Mouse (Mus musculus) Patski (cell line): ENCODE results near the gene Ptgfr. TPM values are rescaled to one million over a fixed set of nuclear protein-coding genes. Genes with fewer than 3 reads are reported as not detected.

Source experiments
- ATAC-seq: fragments of 100-300 bp; one replicate; pipeline ENCODE4 v1.8.0; 2021
- CTCF ChIA-PET: fragments of 350-600 bp; sonication (Branson Sonifier 250); formaldehyde crosslinking; loops from one replicate; lab custom pipeline; 2022; ENCODE audit warnings: inconsistent platforms; lab: Charles Lee
- POLR2A ChIA-PET: fragments of 350-600 bp; sonication (Branson Sonifier 250); formaldehyde crosslinking; loops from one replicate; lab custom pipeline; 2022; ENCODE audit warnings: antibody characterized with exemption, inconsistent platforms; lab: Charles Lee
- DNase-seq: peaks from one replicate; pipeline ENCODE4 v3.0.0-alpha.2; 2011; ENCODE audit warnings: low read depth, low spot score
- H3K27me3 ChIP-seq: fragments of 371-371 bp; one replicate; pipeline ENCODE4 v1.5.1; 2021
- CTCF ChIP-seq: fragments of 100-300 bp; IDR thresholded peaks from one replicate; pipeline ENCODE4 v1.5.1; 2021
- in situ Hi-C: fragments of 300-500 bp; cut with MboI; formaldehyde crosslinking; loops from 3 replicates; pipeline ENCODE4 v1.11.1; 2018; ENCODE audit warnings: low pct_unique_long_range_greater_than_20kb, mixed read lengths
- polyA plus RNA-seq: library from polyadenylated mRNA; unstranded; gene quantifications from one replicate; pipeline ENCODE4 v1.2.3, GENCODE M21; 2021

Ptgfr gene
- polyA plus RNA-seq, 1 experiment from 2014 or later: 0.01 TPM

DNA sequence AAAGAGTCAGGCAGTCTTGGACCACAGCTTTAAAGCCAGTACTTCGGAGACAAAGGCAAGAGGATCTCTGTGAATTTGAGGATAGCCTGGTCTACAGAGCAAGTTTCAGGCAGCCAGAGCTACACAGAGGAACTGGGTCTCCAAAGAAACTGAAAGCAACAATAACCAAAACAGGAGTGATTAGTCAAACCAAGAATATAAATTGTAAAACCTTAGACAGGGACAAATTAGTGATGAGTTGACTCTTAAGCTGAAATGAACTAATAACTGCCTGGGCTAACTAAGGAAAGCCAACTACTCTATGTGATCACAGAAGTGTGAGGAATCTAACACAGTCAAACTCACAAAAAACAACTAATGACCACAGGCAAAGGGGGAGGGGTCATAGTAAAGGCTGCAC, 88.9 kb downstream of the Ptgfr start:
- TF ChIP-seq CTCF: no peak
- DNase-seq (no peak), ATAC-seq (no peak)
- POLR2A ChIA-PET: no interaction called here
- no peaks in the 10 kb centered on the region for H3K27me3 ChIP-seq
- in situ Hi-C loops: no loop called here
- CTCF ChIA-PET: no interaction called here

Other genes with a start within 250 kb of the Ptgfr start
- gene Ifi44, start 87.7 kb downstream of the Ptgfr start, polyA plus RNA-seq: 0.58 TPM
- 3.8 TPM for gene Ifi44l, start 74.7 kb downstream of the Ptgfr start, polyA plus RNA-seq